Mouse (Mus musculus) C2C12 (cell line): Measurements from ENCODE around the gene Leng9.

Experiments used
- CTCF ChIP-seq: IDR thresholded peaks from one replicate; pipeline ENCODE4 v1.5.1; 2011; ENCODE audit not compliant: control insufficient read depth, insufficient read depth, insufficient read length
- USF1 ChIP-seq: IDR thresholded peaks from one replicate; pipeline ENCODE4 v1.6.1; 2011; ENCODE audit warnings: low read depth, mild to moderate bottlenecking, control low read depth, moderate library complexity

DNA sequence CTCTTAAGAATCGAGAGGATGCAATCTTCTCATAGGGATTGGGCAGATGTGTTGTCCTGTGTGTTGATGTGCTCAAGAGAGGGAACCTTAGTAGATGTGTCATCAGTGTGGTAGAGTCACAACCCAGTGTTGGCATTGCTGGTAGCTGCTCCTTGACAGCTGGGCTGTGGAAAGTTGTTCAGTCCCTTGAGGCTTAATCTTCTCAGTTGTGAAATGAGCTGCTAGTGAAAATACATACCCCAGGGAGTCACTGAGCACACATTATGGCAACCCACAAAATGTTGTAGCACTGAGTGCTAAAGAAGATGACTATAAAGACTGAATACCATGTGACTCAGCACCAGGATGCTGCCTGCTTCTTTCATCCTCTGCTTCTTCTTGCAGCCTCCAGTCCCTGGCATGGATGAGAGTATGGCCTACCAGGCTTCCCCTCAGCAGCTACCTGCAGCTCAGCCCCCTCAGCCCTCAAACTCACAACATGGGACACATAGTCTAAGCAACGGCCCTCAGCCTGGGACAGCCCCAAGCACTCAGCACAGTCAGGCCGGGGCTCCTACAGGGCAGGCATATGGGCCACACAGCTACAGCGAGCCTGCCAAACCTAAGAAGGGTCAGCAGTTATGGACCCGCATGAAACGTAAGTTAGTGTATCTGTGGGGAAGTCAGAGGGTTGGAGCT, 8.4 kb downstream of the Leng9 start:
- no peak for TF ChIP-seq CTCF
- no peak for TF ChIP-seq USF1
